Mouse (Mus musculus) common myeloid progenitor, adult 5-6 weeks (primary cell): ENCODE measurements around the gene Htr1b. TPM values are rescaled to one million over a fixed set of nuclear protein-coding genes. Genes with fewer than 3 reads are reported as not detected.

Experiments used
- ATAC-seq: replicated peaks from 2 replicates; pipeline ENCODE4 v1.8.0; 2016; ENCODE audit warnings: low read depth, mild to moderate bottlenecking, moderate TSS enrichment, inconsistent platforms; ENCODE audit not compliant: poor library complexity, severe bottlenecking
- total RNA-seq: library from RNA; stranded (forward); fragments of 200-1000, 187-1606 nt; gene quantifications from 2 replicates; pipeline ENCODE4 v1.2.3, GENCODE M21; 2017

Gene Htr1b
- total RNA-seq = 0.23 TPM in 1 of 2 replicates, not detected in the other

- ATAC-seq = peak; percentile 56
Measured at GRCm38 (mm10) chr9:81633437-81633973, at the start of gene Htr1b. Htr1b (minus strand) TSS chr9:81633828.

- ATAC-seq = no peak
Measured at GRCm38 (mm10) chr9:81676716-81677115, 43.1 kb upstream of the Htr1b start.

GRCm38 (mm10) chr9:81637486-81637885 is 3.9 kb upstream of the Htr1b start:
- no peak for ATAC-seq

GRCm38 (mm10) chr9:81635109-81635508 is 1.5 kb upstream of the Htr1b start:
- ATAC-seq = peak; percentile 40

- peak; percentile 3; the same call in 1 of the 2 replicates for ATAC-seq
Measured at GRCm38 (mm10) chr9:81634163-81634562, 535 bp upstream of the Htr1b start.

- peak; percentile 20 for ATAC-seq
Measured at GRCm38 (mm10) chr9:81632736-81633436, 742 bp downstream of the Htr1b start.

GRCm38 (mm10) chr9:81632191-81632735 is 1.4 kb downstream of the Htr1b start:
- peak; percentile 12; the same call in 1 of the 2 replicates for ATAC-seq

- ATAC-seq = peak; percentile 34; the same call in 1 of the 2 replicates
Measured at GRCm38 (mm10) chr9:81631581-81632091, 2.0 kb downstream of the Htr1b start.

GRCm38 (mm10) chr9:81626899-81627606 is 6.6 kb downstream of the Htr1b start:
- ATAC-seq = peak; percentile 73

- peak; percentile 95 for ATAC-seq
Measured at GRCm38 (mm10) chr9:81625898-81626297, 7.7 kb downstream of the Htr1b start.

- ATAC-seq = no peak
Measured at GRCm38 (mm10) chr9:81622873-81623272, 10.8 kb downstream of the Htr1b start.

GRCm38 (mm10) chr9:81611022-81611421 is 22.6 kb downstream of the Htr1b start:
- ATAC-seq = no peak

Other genes with a start within 250 kb of the Htr1b start
- 3.1 and 3.5 TPM in 2 replicates for gene Mei4, start 229.8 kb upstream of the Htr1b start, total RNA-seq